Comparison of ENCODE assay signal across 27 mouse cellular contexts in genomic region chr1:116127085-116127484, GRCm38 (mm10).
DNase-seq lines count a peak whose midpoint lies in the region; ATAC-seq and TF ChIP-seq lines count a peak whose summit lies in the region.
"Had no signal": no experiment of that assay in that cellular context is flagged by ENCODE, and none has a peak within 500 bp of the region (broad histone marks: within the 10 kb centered on the region; RNA-seq: fewer than 3 reads in every experiment).

No protein-coding gene starts in this region.

- no peak overlapping the region for H3K4me2 ChIP-seq in intestine, postnatal 0 days (replicated peaks; ENCODE audit: low read depth)
- no peak overlapping the region for H3K4me2 ChIP-seq in intestine, embryonic 16.5 days (ENCODE audit: low read depth, low read length)
- no peak overlapping the region for H3K4me2 ChIP-seq in lung, embryonic 14.5 days
- H3K4me2 ChIP-seq in stomach, postnatal 0 days (replicated peaks; ENCODE audit: low read depth), result no peak overlapping the region
- H3K4me2 ChIP-seq: forebrain, embryonic 13.5 days; heart, embryonic 12.5 days; heart, embryonic 15.5 days; hindbrain, embryonic 13.5 days had no signal

- H3K9ac ChIP-seq in intestine, postnatal 0 days (ENCODE audit: low read depth, low read length), result no peak overlapping the region
- H3K9ac ChIP-seq in intestine, embryonic 16.5 days (ENCODE audit: low read depth, low read length), result no peak overlapping the region
- no peak overlapping the region for H3K9ac ChIP-seq in lung, embryonic 14.5 days
- no peak overlapping the region for H3K9ac ChIP-seq in stomach, postnatal 0 days (ENCODE audit: low read length)
- H3K9ac ChIP-seq: forebrain, embryonic 13.5 days; heart, embryonic 12.5 days; heart, embryonic 15.5 days; hindbrain, embryonic 13.5 days had no signal

- no peaks in the 10 kb centered on the region for H3K27me3 ChIP-seq in intestine, postnatal 0 days (replicated peaks; ENCODE audit: control insufficient read depth, insufficient read depth, low read length)
- H3K27me3 ChIP-seq in intestine, embryonic 16.5 days (replicated peaks; ENCODE audit: control insufficient read depth, insufficient read depth, low read length), result no peaks in the 10 kb centered on the region
- no peaks in the 10 kb centered on the region for H3K27me3 ChIP-seq in lung, embryonic 14.5 days (ENCODE audit: insufficient read depth, low read length)
- H3K27me3 ChIP-seq in stomach, postnatal 0 days (ENCODE audit: control insufficient read depth, insufficient read depth, low read length), result no peaks in the 10 kb centered on the region
- H3K27me3 ChIP-seq: CH12.LX; forebrain, embryonic 13.5 days; heart, embryonic 12.5 days; heart, embryonic 15.5 days; hindbrain, embryonic 13.5 days had no signal

- ATAC-seq in intestine, postnatal 0 days, result no peak
- no peak for ATAC-seq in intestine, embryonic 16.5 days
- no peak for ATAC-seq in lung, embryonic 14.5 days (ENCODE audit: insufficient read depth)
- ATAC-seq in stomach, postnatal 0 days (ENCODE audit: low FRiP score, low TSS enrichment), result no peak
- ATAC-seq: activated CD4-positive, CD25-positive, alpha-beta regulatory T cell, adult 4 months; forebrain, embryonic 13.5 days; forebrain, embryonic 16.5 days; hindbrain, embryonic 16.5 days had no signal

- no peaks in the 10 kb centered on the region for H3K4me1 ChIP-seq in intestine, postnatal 0 days (replicated peaks; ENCODE audit: control insufficient read depth, insufficient read depth, low read length)
- no peaks in the 10 kb centered on the region for H3K4me1 ChIP-seq in intestine, embryonic 16.5 days (ENCODE audit: control insufficient read depth, insufficient read depth, low read length)
- no peaks in the 10 kb centered on the region for H3K4me1 ChIP-seq in lung, embryonic 14.5 days (ENCODE audit: insufficient read depth)
- H3K4me1 ChIP-seq in stomach, postnatal 0 days (replicated peaks; ENCODE audit: control insufficient read depth, insufficient read depth), result no peaks in the 10 kb centered on the region
- H3K4me1 ChIP-seq in lung, adult 2 months (ENCODE audit: control insufficient read depth, insufficient read depth, low read length), result no peaks in the 10 kb centered on the region
- H3K4me1 ChIP-seq: forebrain, embryonic 10.5 days; forebrain, embryonic 13.5 days; heart, embryonic 12.5 days; heart, embryonic 15.5 days; hindbrain, embryonic 10.5 days; hindbrain, embryonic 13.5 days had no signal

- peak; percentile 14; the same call in 1 of the 2 replicates for TF ChIP-seq CTCF in intestine, postnatal 0 days (IDR thresholded peaks at IDR 0.05; ENCODE audit: low read depth)
- TF ChIP-seq CTCF in lung, embryonic 14.5 days (IDR thresholded peaks at IDR 0.05; ENCODE audit: low read depth), result no peak
- 0 out of 2 replicates have a peak, but pooled peaks have one; percentile 26 for TF ChIP-seq CTCF in stomach, postnatal 0 days (IDR thresholded peaks at IDR 0.05; ENCODE audit: low read depth)
- no peak for TF ChIP-seq CTCF in lung, adult 2 months (IDR thresholded peaks at IDR 0.05; ENCODE audit: insufficient read depth, low read length)

- DNase-seq in lung, embryonic 14.5 days, result peak; percentile 1
- DNase-seq in lung, postnatal 10 days, result no peak
- DNase-seq in ES-CJ7 (ENCODE audit: low read depth, low spot score), result peak; percentile 13
- DNase-seq in stomach, postnatal 0 days (ENCODE audit: low spot score), result no peak
- no peak for DNase-seq in lung, adult 2 months
- DNase-seq: adrenal gland, adult 8-10 months; adrenal gland, postnatal 25 days; B cell, adult 2 months; cerebellum, adult 18-20 months; cerebellum, adult 9-11 months; cerebellum, postnatal 25 days; gastrocnemius, postnatal 25 days; heart, adult 18-20 months; heart, postnatal 10 days; heart, postnatal 36 days had no signal

- WGBS in intestine, postnatal 0 days, result 69% methylated on average over 2 of the region's 2 CpGs
- 74% methylated on average over 2 of the region's 2 CpGs for WGBS in intestine, embryonic 16.5 days
- WGBS in lung, embryonic 14.5 days, result 56% methylated on average over 2 of the region's 2 CpGs
- WGBS in stomach, postnatal 0 days, result 67% methylated on average over 2 of the region's 2 CpGs
- WGBS in lung, adult 2 months, result 65% methylated on average over 2 of the region's 2 CpGs

- no peak for TF ChIP-seq POLR2A in lung, adult 2 months (IDR thresholded peaks at IDR 0.05; ENCODE audit: borderline replicate concordance, extremely low read depth, low read depth, low read length)

- no peaks in the 10 kb centered on the region for H3K9me3 ChIP-seq in intestine, postnatal 0 days (ENCODE audit: control insufficient read depth)
- H3K9me3 ChIP-seq in intestine, embryonic 16.5 days (ENCODE audit: control insufficient read depth, low read length), result no peaks in the 10 kb centered on the region
- no peaks in the 10 kb centered on the region for H3K9me3 ChIP-seq in lung, embryonic 14.5 days (ENCODE audit: low read depth, low read length)
- H3K9me3 ChIP-seq in stomach, postnatal 0 days (ENCODE audit: control insufficient read depth, low read length), result no peaks in the 10 kb centered on the region
- H3K9me3 ChIP-seq: forebrain, embryonic 10.5 days; forebrain, embryonic 13.5 days; heart, embryonic 12.5 days; heart, embryonic 15.5 days; hindbrain, embryonic 10.5 days; hindbrain, embryonic 13.5 days had no signal

- H3K4me3 ChIP-seq in intestine, postnatal 0 days (ENCODE audit: low read depth, low read length), result no peak overlapping the region
- no peak overlapping the region for H3K4me3 ChIP-seq in intestine, embryonic 16.5 days (ENCODE audit: low read length)
- no peak overlapping the region for H3K4me3 ChIP-seq in lung, embryonic 14.5 days (ENCODE audit: low read depth, low read length)
- no peak overlapping the region for H3K4me3 ChIP-seq in stomach, postnatal 0 days (ENCODE audit: low read depth, low read length)
- no peak overlapping the region for H3K4me3 ChIP-seq in lung, adult 2 months (replicated peaks; ENCODE audit: extremely low read depth, low read depth, low read length)
- H3K4me3 ChIP-seq: forebrain, embryonic 10.5 days; forebrain, embryonic 13.5 days; heart, embryonic 12.5 days; heart, embryonic 15.5 days; hindbrain, embryonic 10.5 days; hindbrain, embryonic 13.5 days had no signal

- no peak overlapping the region for H3K27ac ChIP-seq in intestine, postnatal 0 days (ENCODE audit: low read depth, low read length)
- H3K27ac ChIP-seq in intestine, embryonic 16.5 days (ENCODE audit: low read length), result no peak overlapping the region
- H3K27ac ChIP-seq in lung, embryonic 14.5 days (ENCODE audit: low read depth), result no peak overlapping the region
- no peak overlapping the region for H3K27ac ChIP-seq in stomach, postnatal 0 days (replicated peaks)
- H3K27ac ChIP-seq: forebrain, embryonic 10.5 days; forebrain, embryonic 13.5 days; heart, embryonic 15.5 days; hindbrain, embryonic 10.5 days; hindbrain, embryonic 13.5 days had no signal

- H3K36me3 ChIP-seq in intestine, postnatal 0 days (ENCODE audit: control insufficient read depth, insufficient read depth), result no peaks in the 10 kb centered on the region
- no peaks in the 10 kb centered on the region for H3K36me3 ChIP-seq in intestine, embryonic 16.5 days (ENCODE audit: control insufficient read depth, insufficient read depth, low read length)
- H3K36me3 ChIP-seq in lung, embryonic 14.5 days (ENCODE audit: insufficient read depth), result no peaks in the 10 kb centered on the region
- no peaks in the 10 kb centered on the region for H3K36me3 ChIP-seq in stomach, postnatal 0 days (ENCODE audit: control insufficient read depth, insufficient read depth, low read length)
- H3K36me3 ChIP-seq: forebrain, embryonic 10.5 days; heart, embryonic 12.5 days; heart, embryonic 15.5 days; hindbrain, embryonic 10.5 days; hindbrain, embryonic 13.5 days had no signal

- no peak for TF ChIP-seq EP300 in stomach, postnatal 0 days (optimal IDR thresholded peaks at IDR 0.05)

Comparison
In these comparisons a context has a peak if more than half of its experiments do, and no peak if none do; other contexts are left out.
1. DNase-seq: peak in lung, embryonic 14.5 days (single experiment) and ES-CJ7 (single experiment); none in lung, postnatal 10 days (single experiment), stomach, postnatal 0 days (single experiment) and lung, adult 2 months (single experiment).
2. CTCF ChIP-seq: peak in intestine, postnatal 0 days (single experiment) and stomach, postnatal 0 days (single experiment); none in lung, embryonic 14.5 days (single experiment) and lung, adult 2 months (single experiment).